Mouse (Mus musculus) bone marrow, adult 2 months (tissue): ENCODE measurements around the gene Exosc10. TPM values are rescaled to one million over a fixed set of nuclear protein-coding genes. Genes with fewer than 3 reads are reported as not detected.
A peak's percentile ranks its signal among the peaks of the same experiment; 100 is the strongest.

ENCODE experiments used
- H3K27ac ChIP-seq: fragments of 200-500 bp; 2 replicates; pipeline ENCODE4 v1.5.1; 2012; ENCODE audit warnings: low read depth, mild to moderate bottlenecking, control low read depth, inconsistent platforms, low read length; ENCODE audit not compliant: control insufficient read depth, poor library complexity, insufficient read depth
- H3K4me1 ChIP-seq: fragments of 200-500 bp; 2 replicates; pipeline ENCODE4 v1.6.1; 2011; ENCODE audit warnings: low read length; ENCODE audit not compliant: control insufficient read depth, insufficient read depth
- H3K4me3 ChIP-seq: fragments of 200-500 bp; replicated peaks from 2 replicates; pipeline ENCODE3; 2011; ENCODE audit warnings: mild to moderate bottlenecking, low read depth, low read length, control low read depth; ENCODE audit not compliant: control insufficient read depth
- CTCF ChIP-seq: fragments of 200-500 bp; IDR thresholded peaks from 2 replicates; pipeline ENCODE4 v1.5.1; 2011; ENCODE audit warnings: low read length, control low read depth; ENCODE audit not compliant: control insufficient read depth, insufficient read depth
- POLR2A ChIP-seq: fragments of 200-500 bp; IDR thresholded peaks from 2 replicates; pipeline ENCODE4 v1.6.1; 2011; ENCODE audit warnings: low read depth, mild to moderate bottlenecking, control low read depth, low read length, borderline replicate concordance; ENCODE audit not compliant: control insufficient read depth
- WGBS: fragments of 180-500 bp; shearing (Covaris S2); methylation state at CpG from one replicate; pipeline ENCODE4 v1.1.7; 2018; 5-methylcytosine and 5-hydroxymethylcytosine counted together
- polyA plus RNA-seq: library from polyadenylated mRNA; stranded (reverse); fragments of >200 nt; gene quantifications from 2 replicates; pipeline ENCODE4 v1.2.4, GENCODE M21; 2011; ENCODE audit warnings: low replicate concordance; ENCODE audit not compliant: missing spikeins, insufficient read depth, insufficient read length

Exosc10 gene
- polyA plus RNA-seq, 1 experiment = 32.1 TPM

DNA sequence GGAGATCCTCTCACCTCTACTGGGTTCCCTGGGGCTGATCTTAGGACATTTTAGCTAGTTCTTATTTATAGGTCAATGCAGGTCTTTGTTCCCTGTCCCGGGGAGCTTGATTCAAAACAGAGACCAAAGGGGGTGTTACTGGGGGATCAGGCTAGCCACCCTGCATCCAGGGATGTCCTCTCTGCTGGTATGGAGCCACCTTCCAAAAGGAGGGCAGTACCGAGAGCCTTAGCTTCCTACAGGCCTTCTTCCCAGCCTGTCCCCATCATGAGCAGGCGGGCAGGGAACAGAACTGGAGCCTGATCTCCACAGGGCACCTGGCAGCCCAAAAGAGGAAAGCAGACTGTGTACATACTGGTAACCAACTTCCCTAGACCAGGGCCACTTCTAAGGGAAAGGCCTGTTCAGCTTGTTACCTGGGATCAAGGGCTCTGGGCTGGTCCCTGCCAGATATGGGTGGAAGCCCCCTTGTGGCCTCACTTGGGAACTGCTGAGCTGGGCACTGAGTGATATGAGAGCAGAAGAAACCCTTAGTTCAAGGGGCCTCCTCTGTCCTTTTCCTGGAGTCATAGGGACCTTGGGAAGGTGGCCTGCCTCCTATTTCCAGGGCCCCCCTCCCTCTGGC lies 46.4 kb downstream of the Exosc10 start:
- TF ChIP-seq CTCF = peak; percentile 72
- no peak for TF ChIP-seq POLR2A
- H3K27ac ChIP-seq = no peak overlapping the region
- H3K4me3 ChIP-seq = no peak overlapping the region
- WGBS = 87% methylated on average over 3 of the region's 3 CpGs
- H3K4me1 ChIP-seq = no peaks in the 10 kb centered on the region

DNA sequence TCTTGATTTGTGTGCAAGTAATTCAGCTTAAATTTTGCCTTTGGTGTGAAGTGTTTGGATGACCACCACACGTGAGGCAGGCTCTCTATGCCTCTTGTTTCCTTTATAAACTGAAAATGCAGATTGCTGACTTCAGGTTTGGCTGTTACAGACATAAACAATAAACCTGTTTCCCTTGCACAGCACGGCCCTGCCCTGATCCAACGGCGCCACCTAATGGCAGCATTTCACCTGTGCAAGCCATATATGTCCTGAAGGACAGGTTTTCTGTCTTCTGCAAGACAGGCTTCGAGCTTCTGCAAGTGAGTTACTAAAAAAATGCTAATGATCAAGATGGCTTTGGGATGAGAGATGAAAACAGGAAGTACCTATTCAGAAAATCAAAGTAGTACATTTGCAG lies 49.5 kb downstream of the Exosc10 start:
- H3K4me3 ChIP-seq = no peak overlapping the region
- H3K27ac ChIP-seq = no peak overlapping the region
- TF ChIP-seq CTCF (peak; percentile 97), POLR2A (no peak)
- WGBS = 5% methylated on average over 5 of the region's 5 CpGs
- H3K4me1 ChIP-seq = no peaks in the 10 kb centered on the region

DNA sequence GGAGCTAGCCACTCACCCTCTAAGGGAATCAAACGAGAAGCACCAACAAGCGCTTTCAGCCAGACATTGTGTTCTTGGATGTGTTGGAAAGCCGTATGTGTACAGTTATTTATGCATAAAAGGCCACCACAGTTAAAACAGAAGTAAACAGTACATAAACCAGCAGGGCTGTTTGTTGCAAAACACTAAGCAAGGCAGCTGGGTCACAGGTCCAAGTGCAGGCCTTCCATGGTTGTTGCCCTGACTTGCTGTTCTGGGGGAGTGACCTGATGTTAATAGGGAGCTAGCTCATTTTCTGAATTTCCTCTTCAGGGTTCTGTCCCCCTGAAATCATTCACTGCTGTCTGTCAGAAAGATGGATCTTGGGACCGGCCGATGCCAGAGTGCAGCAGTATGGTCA lies 51.6 kb downstream of the Exosc10 start:
- TF ChIP-seq CTCF (no peak), POLR2A (no peak)
- H3K4me1 ChIP-seq = no peaks in the 10 kb centered on the region
- no peak overlapping the region for H3K4me3 ChIP-seq
- no peak overlapping the region for H3K27ac ChIP-seq
- WGBS = 90% methylated on average over 5 of the region's 5 CpGs

DNA sequence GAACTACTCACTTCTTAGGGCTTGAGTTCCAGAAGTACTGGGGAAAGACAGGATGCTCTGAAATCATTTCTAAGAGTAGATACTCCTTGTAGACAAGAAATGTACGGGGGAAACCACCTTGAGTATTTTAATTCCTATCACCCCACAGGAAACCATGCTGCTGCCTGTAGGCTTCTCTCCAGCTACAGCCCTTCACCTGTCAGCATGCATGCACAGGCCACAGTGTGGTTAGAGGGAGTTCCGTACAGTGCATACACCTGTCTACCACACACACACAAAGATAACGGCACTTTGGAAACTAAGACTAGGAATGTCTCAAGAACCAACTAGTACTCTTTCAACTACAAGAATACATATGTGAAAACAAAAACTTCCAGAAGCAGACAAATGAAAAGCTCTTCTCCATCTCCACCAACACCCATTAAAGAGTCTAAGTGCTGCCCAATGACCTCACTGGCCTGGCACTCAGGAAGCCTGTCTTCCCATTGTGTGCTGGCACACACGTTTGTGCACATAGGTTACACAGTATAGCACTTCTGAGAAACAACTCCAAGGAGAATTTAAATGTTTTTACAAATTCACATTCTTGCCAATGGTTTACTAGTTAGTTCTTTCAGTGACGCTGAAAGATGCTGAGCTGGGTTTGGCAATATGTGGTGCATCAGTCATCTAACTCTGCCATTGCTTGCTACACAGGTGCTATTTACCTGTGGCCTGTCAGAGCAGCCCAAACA lies 52.6 kb downstream of the Exosc10 start:
- no peaks in the 10 kb centered on the region for H3K4me1 ChIP-seq
- no peak overlapping the region for H3K27ac ChIP-seq
- H3K4me3 ChIP-seq = no peak overlapping the region
- WGBS = 38% methylated on average over 5 of the region's 5 CpGs
- TF ChIP-seq CTCF (no peak), POLR2A (no peak)

DNA sequence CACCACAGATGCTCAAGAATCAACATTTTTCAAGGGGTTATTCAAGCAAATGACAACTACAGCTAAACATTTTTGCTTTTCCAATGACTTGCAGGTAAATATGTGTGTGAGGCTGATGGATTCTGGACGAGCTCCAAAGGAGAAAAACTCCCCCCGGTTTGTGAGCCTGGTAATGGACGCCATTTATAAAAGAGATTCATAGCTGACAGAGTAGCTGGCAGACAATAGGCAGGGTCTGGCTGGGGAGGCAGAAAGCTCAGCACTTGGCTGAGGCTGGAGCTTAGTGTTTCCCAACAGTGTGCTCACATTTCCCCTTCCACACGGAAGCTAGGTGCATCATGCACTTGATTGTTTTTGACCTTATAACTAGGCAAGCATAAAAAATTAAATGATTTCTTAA lies 54.3 kb downstream of the Exosc10 start:
- no peak for TF ChIP-seq CTCF
- no peak for TF ChIP-seq POLR2A
- Histone ChIP-seq H3K4me1 (no peaks in the 10 kb centered on the region), H3K4me3 (no peak overlapping the region), H3K27ac (no peak overlapping the region)
- 74% methylated on average over 4 of the region's 4 CpGs for WGBS

DNA sequence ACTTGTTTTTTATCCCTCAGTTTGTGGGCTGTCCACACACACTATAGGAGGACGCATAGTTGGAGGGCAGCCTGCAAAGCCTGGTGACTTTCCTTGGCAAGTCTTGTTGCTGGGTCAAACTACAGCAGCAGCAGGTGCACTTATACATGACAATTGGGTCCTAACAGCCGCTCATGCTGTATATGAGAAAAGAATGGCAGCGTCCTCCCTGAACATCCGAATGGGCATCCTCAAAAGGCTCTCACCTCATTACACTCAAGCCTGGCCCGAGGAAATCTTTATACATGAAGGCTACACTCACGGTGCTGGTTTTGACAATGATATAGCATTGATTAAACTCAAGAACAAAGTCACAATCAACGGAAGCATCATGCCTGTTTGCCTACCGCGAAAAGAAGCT lies 55.5 kb downstream of the Exosc10 start:
- H3K27ac ChIP-seq = no peak overlapping the region
- 92% methylated on average over 9 of the region's 9 CpGs for WGBS
- no peaks in the 10 kb centered on the region for H3K4me1 ChIP-seq
- no peak overlapping the region for H3K4me3 ChIP-seq
- TF ChIP-seq CTCF = no peak
- no peak for TF ChIP-seq POLR2A

DNA sequence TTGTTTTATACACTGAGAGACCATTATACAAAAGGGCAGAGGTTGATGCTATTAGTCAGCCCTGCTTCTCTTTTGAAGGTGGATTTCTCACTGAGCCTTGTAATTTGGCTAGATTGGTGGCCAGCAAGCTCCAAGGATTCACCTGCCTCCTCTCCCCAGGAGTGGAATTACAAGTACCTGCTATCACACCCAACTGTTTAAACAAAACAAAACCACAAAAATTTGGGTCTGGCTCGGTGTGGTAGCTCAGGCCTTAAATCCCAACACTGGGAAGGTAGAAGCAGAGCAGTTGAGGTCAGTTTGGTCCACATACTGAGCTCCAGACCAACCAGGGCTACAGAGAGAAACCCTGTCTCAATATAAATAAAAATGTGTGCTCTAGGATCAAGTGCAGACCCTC lies 61.6 kb downstream of the Exosc10 start:
- no peak overlapping the region for H3K27ac ChIP-seq
- TF ChIP-seq CTCF (no peak), POLR2A (no peak)
- 82% methylated on average over 1 of the region's 1 CpGs for WGBS
- H3K4me1 ChIP-seq = no peaks in the 10 kb centered on the region; the same call in 1 of the 2 replicates
- no peak overlapping the region for H3K4me3 ChIP-seq

DNA sequence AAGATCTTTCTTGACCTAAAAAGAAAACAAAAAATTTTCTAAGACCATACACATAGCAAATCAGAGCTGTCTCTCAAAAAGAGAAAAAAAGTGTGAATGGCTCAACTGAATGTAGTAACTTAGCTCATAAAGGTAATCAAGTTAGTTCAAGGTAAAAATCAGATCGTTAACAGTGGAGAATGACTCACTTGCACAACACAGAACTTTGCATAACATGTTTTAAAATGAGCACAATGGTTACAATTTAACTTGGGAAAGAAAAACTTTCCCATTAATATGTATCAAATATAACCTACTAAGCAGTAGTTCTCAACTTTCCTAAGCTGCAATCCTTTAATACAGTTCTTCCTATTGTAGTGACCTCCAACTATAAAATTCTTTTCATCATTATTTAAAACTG lies 62.5 kb downstream of the Exosc10 start:
- Histone ChIP-seq H3K27ac (no peak overlapping the region), H3K4me1 (no peaks in the 10 kb centered on the region; the same call in 1 of the 2 replicates), H3K4me3 (no peak overlapping the region)
- WGBS = 75% methylated on average over 1 of the region's 1 CpGs
- TF ChIP-seq POLR2A (no peak), CTCF (no peak)
